Mouse (Mus musculus) megakaryocyte progenitor cell, adult 5-6 weeks (primary cell): ENCODE measurements at regions not wholly inside any gene's neighbourhood (a gene's known extent, or its start where the extent isn't known, plus 50 kb on each side); places are given as distances from the start of the nearest gene placed in this dataset.

Experiments
- ATAC-seq: replicated peaks from 2 replicates; pipeline ENCODE4 v1.8.0; 2016; ENCODE audit warnings: mild to moderate bottlenecking, moderate TSS enrichment, inconsistent platforms; ENCODE audit not compliant: poor library complexity

GRCm38 (mm10) chr12:77060060-77060695, 98.2 kb upstream of the Max start:
- ATAC-seq, result peak; percentile 72

GRCm38 (mm10) chr12:77059679-77060059, 97.7 kb upstream of the Max start:
- no peak for ATAC-seq

GRCm38 (mm10) chr12:77058596-77059190, 96.7 kb upstream of the Max start:
- ATAC-seq, result no peak

- peak; percentile 30 for ATAC-seq
These were observed 94.9 kb upstream of the Max start for GRCm38 (mm10) chr12:77056748-77057370.

GRCm38 (mm10) chr12:77054700-77055099, 92.7 kb upstream of the Max start:
- no peak for ATAC-seq

GRCm38 (mm10) chr12:77054211-77054610, 92.2 kb upstream of the Max start:
- no peak for ATAC-seq

GRCm38 (mm10) chr12:77052853-77053252, 90.9 kb upstream of the Max start:
- peak; percentile 89 for ATAC-seq

GRCm38 (mm10) chr12:77048380-77048779, 86.4 kb upstream of the Max start:
- no peak for ATAC-seq

- ATAC-seq, result peak; percentile 46; the same call in 1 of the 2 replicates
These were observed 85.3 kb upstream of the Max start for GRCm38 (mm10) chr12:77047273-77047672.

- ATAC-seq, result no peak
These were observed 84.0 kb upstream of the Max start for GRCm38 (mm10) chr12:77045956-77046355.

GRCm38 (mm10) chr12:77045356-77045755, 83.4 kb upstream of the Max start:
- no peak for ATAC-seq

GRCm38 (mm10) chr12:77042356-77042755, 80.4 kb upstream of the Max start:
- ATAC-seq, result no peak

- no peak for ATAC-seq
These were observed 79.1 kb upstream of the Max start for GRCm38 (mm10) chr12:77041141-77041540.

GRCm38 (mm10) chr12:77039953-77040305, 77.9 kb upstream of the Max start:
- ATAC-seq, result peak; percentile 50

- peak; percentile 97 for ATAC-seq
These were observed 77.4 kb upstream of the Max start for GRCm38 (mm10) chr12:77039295-77039952.

GRCm38 (mm10) chr12:77035676-77036075, 73.7 kb upstream of the Max start:
- no peak for ATAC-seq

- ATAC-seq, result no peak
These were observed 69.4 kb upstream of the Max start for GRCm38 (mm10) chr12:77031448-77031847.

GRCm38 (mm10) chr12:77025431-77025879, 63.5 kb upstream of the Max start:
- ATAC-seq, result peak; percentile 97

- no peak for ATAC-seq
These were observed 60.5 kb upstream of the Max start for GRCm38 (mm10) chr12:77022538-77022937.

GRCm38 (mm10) chr12:77021881-77022280, 59.9 kb upstream of the Max start:
- no peak for ATAC-seq

- peak; percentile 81 for ATAC-seq
These were observed 57.9 kb upstream of the Max start for GRCm38 (mm10) chr12:77019708-77020511.
